Mouse (Mus musculus) duodenum, adult 2 months (tissue): ENCODE data around the gene Gm14569. TPM values are rescaled to one million over a fixed set of nuclear protein-coding genes. Genes with fewer than 3 reads are reported as not detected.

Source experiments
- polyA plus RNA-seq: library from polyadenylated mRNA; depleted of rRNA; stranded (reverse); fragments of >200 nt; gene quantifications from 2 replicates; pipeline ENCODE4 v1.2.3, GENCODE M21; 2012; ENCODE audit warnings: low replicate concordance; rRNA removed

Gm14569 gene
- not detected in 2 replicates for polyA plus RNA-seq

GRCm38 (mm10) chrX:36491730-36492129 lies at the start of gene Gm14569:
TSS of gene Gm14569 (minus strand) at chrX:36491830.

GRCm38 (mm10) chrX:36400980-36401379 lies 90.7 kb downstream of the Gm14569 start, which contains the start of gene Gm6268:
TSS of gene Gm6268 (plus strand) at chrX:36401280.

Other genes with a start within 250 kb of the Gm14569 start
- 0.34 and 2.8 TPM in 2 replicates for gene Lonrf3, start 163.5 kb downstream of the Gm14569 start, polyA plus RNA-seq
- not detected in 2 replicates for gene Gm6268, start 90.5 kb downstream of the Gm14569 start, polyA plus RNA-seq
- gene Pgrmc1, start 106.4 kb upstream of the Gm14569 start, polyA plus RNA-seq, result 157 and 251 TPM in 2 replicates
- 0.07 TPM in 1 of 2 replicates, not detected in the other for gene Akap17b, start 153.6 kb upstream of the Gm14569 start, polyA plus RNA-seq